Mouse (Mus musculus): ENCODE results near the gene Sec22b. TPM values are rescaled to one million over a fixed set of nuclear protein-coding genes. Genes with fewer than 3 reads are reported as not detected.

Gene Sec22b
- total RNA-seq, 1 experiment, result 44.4 TPM

- no peaks in the 10 kb centered on the region for H3K9me3 ChIP-seq (ENCODE audit: control insufficient read depth, insufficient read depth, low read depth, low read length)
- in situ Hi-C loops (cut with MboI; ENCODE audit: low sequenced_read_pairs in 2 of 2, unreplicated experiment in 2 of 2), result no loop called here
Observed at GRCm38 (mm10) chr3:97953196-97953595, 52.2 kb downstream of the Sec22b start.

GRCm38 (mm10) chr3:97956322-97956721 lies 55.3 kb downstream of the Sec22b start:
- no peak for TF ChIP-seq ZNF384 (IDR thresholded peaks at IDR 0.05; ENCODE audit: low read depth, low read length)
- TF ChIP-seq HCFC1 (IDR thresholded peaks at IDR 0.05; ENCODE audit: borderline replicate concordance, insufficient read depth, low read length), result no peak
- TF ChIP-seq CHD2 (IDR thresholded peaks at IDR 0.05; ENCODE audit: low read depth, low read length), result no peak
- TF ChIP-seq ZC3H11A (IDR thresholded peaks at IDR 0.05; ENCODE audit: borderline replicate concordance, low read depth, low read length), result no peak
- no peak for TF ChIP-seq MAFK (IDR thresholded peaks at IDR 0.05; ENCODE audit: insufficient read depth, low read depth, low read length)
- H3K36me3 ChIP-seq (ENCODE audit: control insufficient read depth, insufficient read depth, low read length, poor library complexity, severe bottlenecking), result no peaks in the 10 kb centered on the region
- H3K4me1 ChIP-seq (ENCODE audit: control insufficient read depth in 2 of 2, insufficient read depth in 2 of 2, low read length in 2 of 2, poor library complexity in 1 of 2), result no peaks in the 10 kb centered on the region
- H3K4me3 ChIP-seq (ENCODE audit: insufficient read depth in 1 of 2, low read depth in 1 of 2, low read length in 2 of 2, poor library complexity in 1 of 2, severe bottlenecking in 1 of 2), result no peak overlapping the region
- DNase-seq (ENCODE audit: low read depth, low spot score), result no peak
- H3K9ac ChIP-seq (ENCODE audit: insufficient read depth, low read depth, low read length, poor library complexity, severe bottlenecking), result no peak overlapping the region
- no peak overlapping the region for H3K27ac ChIP-seq (ENCODE audit: insufficient read depth, low read depth, low read length, poor library complexity, severe bottlenecking)
- no peaks in the 10 kb centered on the region for H3K9me3 ChIP-seq (ENCODE audit: control insufficient read depth, insufficient read depth, low read depth, low read length)
- in situ Hi-C loops (cut with MboI; ENCODE audit: low sequenced_read_pairs in 2 of 2, unreplicated experiment in 2 of 2), result no loop called here

More at GRCm38 (mm10) chr3:97953196-97953595, 52.2 kb downstream of the Sec22b start:
- Histone ChIP-seq H3K4me3 (ENCODE audit: insufficient read depth in 1 of 2, low read depth in 1 of 2, low read length in 2 of 2, poor library complexity in 1 of 2, severe bottlenecking in 1 of 2) (no peak overlapping the region), H3K27ac (ENCODE audit: insufficient read depth, low read depth, low read length, poor library complexity, severe bottlenecking) (no peak overlapping the region), H3K4me1 (ENCODE audit: control insufficient read depth in 2 of 2, insufficient read depth in 2 of 2, low read length in 2 of 2, poor library complexity in 1 of 2) (no peaks in the 10 kb centered on the region), H3K9ac (ENCODE audit: insufficient read depth, low read depth, low read length, poor library complexity, severe bottlenecking) (no peak overlapping the region), H3K36me3 (ENCODE audit: control insufficient read depth, insufficient read depth, low read length, poor library complexity, severe bottlenecking) (no peaks in the 10 kb centered on the region)
- TF ChIP-seq HCFC1 (IDR thresholded peaks at IDR 0.05; ENCODE audit: borderline replicate concordance, insufficient read depth, low read length) (no peak), ZC3H11A (IDR thresholded peaks at IDR 0.05; ENCODE audit: borderline replicate concordance, low read depth, low read length) (no peak), CHD2 (IDR thresholded peaks at IDR 0.05; ENCODE audit: low read depth, low read length) (no peak), ZNF384 (IDR thresholded peaks at IDR 0.05; ENCODE audit: low read depth, low read length) (no peak), MAFK (IDR thresholded peaks at IDR 0.05; ENCODE audit: insufficient read depth, low read depth, low read length) (no peak)
- DNase-seq (ENCODE audit: low read depth, low spot score), result no peak

GRCm38 (mm10) chr3:97956926-97957325 lies 55.9 kb downstream of the Sec22b start:
- Histone ChIP-seq H3K4me1 (ENCODE audit: control insufficient read depth in 2 of 2, insufficient read depth in 2 of 2, low read length in 2 of 2, poor library complexity in 1 of 2) (no peaks in the 10 kb centered on the region), H3K27ac (ENCODE audit: insufficient read depth, low read depth, low read length, poor library complexity, severe bottlenecking) (no peak overlapping the region), H3K9me3 (ENCODE audit: control insufficient read depth, insufficient read depth, low read depth, low read length) (no peaks in the 10 kb centered on the region), H3K4me3 (ENCODE audit: insufficient read depth in 1 of 2, low read depth in 1 of 2, low read length in 2 of 2, poor library complexity in 1 of 2, severe bottlenecking in 1 of 2) (no peak overlapping the region), H3K36me3 (ENCODE audit: control insufficient read depth, insufficient read depth, low read length, poor library complexity, severe bottlenecking) (no peaks in the 10 kb centered on the region), H3K9ac (ENCODE audit: insufficient read depth, low read depth, low read length, poor library complexity, severe bottlenecking) (no peak overlapping the region)
- no peak for TF ChIP-seq HCFC1 (IDR thresholded peaks at IDR 0.05; ENCODE audit: borderline replicate concordance, insufficient read depth, low read length)
- no peak for TF ChIP-seq MAFK (IDR thresholded peaks at IDR 0.05; ENCODE audit: insufficient read depth, low read depth, low read length)
- no peak for TF ChIP-seq ZNF384 (IDR thresholded peaks at IDR 0.05; ENCODE audit: low read depth, low read length)
- TF ChIP-seq ZC3H11A (IDR thresholded peaks at IDR 0.05; ENCODE audit: borderline replicate concordance, low read depth, low read length), result no peak
- no peak for TF ChIP-seq CHD2 (IDR thresholded peaks at IDR 0.05; ENCODE audit: low read depth, low read length)
- no peak for DNase-seq (ENCODE audit: low read depth, low spot score)
- in situ Hi-C loops (cut with MboI; ENCODE audit: low sequenced_read_pairs in 2 of 2, unreplicated experiment in 2 of 2), result no loop called here

- in situ Hi-C loops (cut with MboI; ENCODE audit: low sequenced_read_pairs in 2 of 2, unreplicated experiment in 2 of 2), result no loop called here
- no peaks in the 10 kb centered on the region for H3K4me1 ChIP-seq (ENCODE audit: control insufficient read depth in 2 of 2, insufficient read depth in 2 of 2, low read length in 2 of 2, poor library complexity in 1 of 2)
- no peak for TF ChIP-seq MAFK (IDR thresholded peaks at IDR 0.05; ENCODE audit: insufficient read depth, low read depth, low read length)
- no peak for TF ChIP-seq ZNF384 (IDR thresholded peaks at IDR 0.05; ENCODE audit: low read depth, low read length)
- TF ChIP-seq ZC3H11A (IDR thresholded peaks at IDR 0.05; ENCODE audit: borderline replicate concordance, low read depth, low read length), result no peak
- TF ChIP-seq CHD2 (IDR thresholded peaks at IDR 0.05; ENCODE audit: low read depth, low read length), result no peak
- no peak for TF ChIP-seq HCFC1 (IDR thresholded peaks at IDR 0.05; ENCODE audit: borderline replicate concordance, insufficient read depth, low read length)
- no peak overlapping the region for H3K9ac ChIP-seq (ENCODE audit: insufficient read depth, low read depth, low read length, poor library complexity, severe bottlenecking)
- no peak overlapping the region for H3K27ac ChIP-seq (ENCODE audit: insufficient read depth, low read depth, low read length, poor library complexity, severe bottlenecking)
- H3K9me3 ChIP-seq (ENCODE audit: control insufficient read depth, insufficient read depth, low read depth, low read length), result no peaks in the 10 kb centered on the region
- DNase-seq (ENCODE audit: low read depth, low spot score), result no peak
- no peaks in the 10 kb centered on the region for H3K36me3 ChIP-seq (ENCODE audit: control insufficient read depth, insufficient read depth, low read length, poor library complexity, severe bottlenecking)
- no peak overlapping the region for H3K4me3 ChIP-seq (ENCODE audit: insufficient read depth in 1 of 2, low read depth in 1 of 2, low read length in 2 of 2, poor library complexity in 1 of 2, severe bottlenecking in 1 of 2)
Observed at GRCm38 (mm10) chr3:97960783-97961594, 60.0 kb downstream of the Sec22b start.

Measured in ES-E14 (cell line).